8 mouse cellular contexts compared by ENCODE assay signal in genomic region chr7:13288621-13289020, GRCm38 (mm10). TPM values are rescaled to one million over a fixed set of nuclear protein-coding genes. Genes with fewer than 3 reads are reported as not detected.
DNase-seq lines count a peak whose midpoint lies in the region; ATAC-seq and TF ChIP-seq lines count a peak whose summit lies in the region.
"Had no signal": no experiment of that assay in that cellular context is flagged by ENCODE, and none has a peak within 500 bp of the region (broad histone marks: within the 10 kb centered on the region; RNA-seq: fewer than 3 reads in every experiment).

No protein-coding gene starts in this region.

- in situ Hi-C loops in Patski (cut with MboI; ENCODE audit: low pct_unique_long_range_greater_than_20kb) = loop anchor here (5.0 to 10.0 kb wide), 2 partner anchors 224 to 1026 kb away; no protein-coding TSS in a partner anchor

- TF ChIP-seq POLR2A in lung, adult 2 months (IDR thresholded peaks at IDR 0.05; ENCODE audit: borderline replicate concordance, extremely low read depth, low read depth, low read length) = no peak

- no peaks in the 10 kb centered on the region for H3K9me3 ChIP-seq in forebrain, embryonic 16.5 days (ENCODE audit: control insufficient read depth, low read length)
- H3K9me3 ChIP-seq in liver, embryonic 16.5 days (replicated peaks; ENCODE audit: control insufficient read depth, low read length) = no peaks in the 10 kb centered on the region
- H3K9me3 ChIP-seq in stomach, embryonic 14.5 days (ENCODE audit: control insufficient read depth, low read depth, low read length) = no peaks in the 10 kb centered on the region
- H3K9me3 ChIP-seq: megakaryocyte, embryonic 14.5 days had no signal

- no peaks in the 10 kb centered on the region for H3K4me1 ChIP-seq in lung, adult 2 months (ENCODE audit: control insufficient read depth, insufficient read depth, low read length)
- H3K4me1 ChIP-seq in forebrain, embryonic 16.5 days (replicated peaks; ENCODE audit: control insufficient read depth, insufficient read depth, low read length) = no peaks in the 10 kb centered on the region
- no peaks in the 10 kb centered on the region; the same call in 1 of the 2 replicates for H3K4me1 ChIP-seq in liver, embryonic 16.5 days (ENCODE audit: control insufficient read depth, low read depth, low read length)
- H3K4me1 ChIP-seq in stomach, embryonic 14.5 days (ENCODE audit: control insufficient read depth, insufficient read depth, low read length) = no peaks in the 10 kb centered on the region

- peak; percentile 60 for ATAC-seq in Patski
- ATAC-seq in forebrain, embryonic 16.5 days = peak; percentile 77
- ATAC-seq in liver, embryonic 16.5 days (ENCODE audit: low read depth) = peak; percentile 49; the same call in 1 of the 2 replicates
- ATAC-seq in stomach, embryonic 14.5 days (ENCODE audit: insufficient number of reproducible peaks, insufficient read depth, low FRiP score, low read depth) = 0 out of 2 replicates have a peak, but pooled peaks have one; percentile 42

- no peak overlapping the region for H3K9ac ChIP-seq in forebrain, embryonic 16.5 days (replicated peaks; ENCODE audit: low read depth, low read length)
- H3K9ac ChIP-seq in liver, embryonic 16.5 days (ENCODE audit: low read depth, low read length) = no peak overlapping the region
- H3K9ac ChIP-seq in stomach, embryonic 14.5 days (replicated peaks; ENCODE audit: low read depth, low read length) = no peak overlapping the region

- TF ChIP-seq CTCF in lung, adult 2 months (IDR thresholded peaks at IDR 0.05; ENCODE audit: insufficient read depth, low read length) = 0 out of 2 replicates have a peak, but pooled peaks have one; percentile 4
- TF ChIP-seq CTCF in Patski (IDR thresholded peaks at IDR 0.05) = peak; percentile 79

- no peak overlapping the region for H3K4me2 ChIP-seq in forebrain, embryonic 16.5 days (ENCODE audit: low read length)
- H3K4me2 ChIP-seq in liver, embryonic 16.5 days (ENCODE audit: low read depth, low read length) = no peak overlapping the region
- no peak overlapping the region for H3K4me2 ChIP-seq in stomach, embryonic 14.5 days (replicated peaks; ENCODE audit: low read depth, low read length)

- no peak for DNase-seq in lung, adult 2 months
- DNase-seq in lung, adult 18-20 months = no peak
- DNase-seq in Patski (ENCODE audit: low read depth, low spot score) = no peak
- DNase-seq in urinary bladder, adult 2 months (ENCODE audit: low spot score) = no peak

- H3K36me3 ChIP-seq in forebrain, embryonic 16.5 days (ENCODE audit: control insufficient read depth, insufficient read depth) = peaks cover 11% of the 10 kb centered on the region
- H3K36me3 ChIP-seq in liver, embryonic 16.5 days (ENCODE audit: control insufficient read depth, insufficient read depth) = peaks cover 87% of the 10 kb centered on the region
- peaks cover 53% of the 10 kb centered on the region for H3K36me3 ChIP-seq in stomach, embryonic 14.5 days (ENCODE audit: control insufficient read depth, insufficient read depth, low read length)

- no peak overlapping the region for H3K27ac ChIP-seq in forebrain, embryonic 16.5 days (ENCODE audit: low read length)
- H3K27ac ChIP-seq in liver, embryonic 16.5 days (ENCODE audit: low read length) = no peak overlapping the region
- no peak overlapping the region for H3K27ac ChIP-seq in stomach, embryonic 14.5 days (ENCODE audit: low read length)

- H3K27me3 ChIP-seq in Patski = no peaks in the 10 kb centered on the region
- no peaks in the 10 kb centered on the region for H3K27me3 ChIP-seq in forebrain, embryonic 16.5 days (replicated peaks; ENCODE audit: control insufficient read depth, insufficient read depth, low read length)
- no peaks in the 10 kb centered on the region for H3K27me3 ChIP-seq in liver, embryonic 16.5 days (ENCODE audit: control insufficient read depth, insufficient read depth, low read depth, low read length)
- no peaks in the 10 kb centered on the region for H3K27me3 ChIP-seq in stomach, embryonic 14.5 days (ENCODE audit: control insufficient read depth, insufficient read depth, low read length)
- H3K27me3 ChIP-seq: megakaryocyte, embryonic 14.5 days had no signal

- no peak overlapping the region for H3K4me3 ChIP-seq in lung, adult 2 months (replicated peaks; ENCODE audit: extremely low read depth, low read depth, low read length)
- H3K4me3 ChIP-seq in forebrain, embryonic 16.5 days (replicated peaks; ENCODE audit: low read length) = no peak overlapping the region
- H3K4me3 ChIP-seq in liver, embryonic 16.5 days (ENCODE audit: low read depth, low read length) = no peak overlapping the region
- no peak overlapping the region for H3K4me3 ChIP-seq in stomach, embryonic 14.5 days (ENCODE audit: low read depth, low read length)
- H3K4me3 ChIP-seq: megakaryocyte, embryonic 14.5 days had no signal

- POLR2A ChIA-PET in Patski (lab: Charles Lee) = no interaction called here

- CTCF ChIA-PET in Patski (lab: Charles Lee) = interaction anchor here (0.6 to 3.5 kb wide), 7 partner anchors 8 to 223 kb away, joined by 3 to 32 read pairs (median 7); partner anchors contain the start of gene Lig1

- WGBS in lung, adult 2 months = 44% methylated on average over 5 of the region's 5 CpGs
- 49% methylated on average over 5 of the region's 5 CpGs for WGBS in forebrain, embryonic 16.5 days
- 60% methylated on average over 5 of the region's 5 CpGs for WGBS in liver, embryonic 16.5 days (ENCODE audit: insufficient replicate concordance)
- 49% methylated on average over 5 of the region's 5 CpGs for WGBS in stomach, embryonic 14.5 days

RNA-seq across cellular contexts. Expression of gene Zswim9, which starts 10.1 kb away (rescaled TPM):
- polyA plus RNA-seq in lung, adult 2 months (2012; rRNA removed) = 5.3 and 6.0 TPM in 2 replicates
- 12.0 TPM for polyA plus RNA-seq in Patski (2021)
- 13.9 and 18.6 TPM in 2 replicates for polyA plus RNA-seq in forebrain, embryonic 16.5 days (2015; fragmentation: Nextera tagmentation; extraction: Ambion mirVana)
- polyA plus RNA-seq in liver, embryonic 16.5 days (2015; fragmentation: Nextera tagmentation; extraction: Ambion mirVana) = 2.2 and 3.3 TPM in 2 replicates
- polyA plus RNA-seq in stomach, embryonic 14.5 days (2014; fragmentation: Nextera tagmentation; extraction: Ambion mirVana) = 5.7 and 11.6 TPM in 2 replicates
- 4.2 and 7.9 TPM in 2 replicates for polyA plus RNA-seq in urinary bladder, adult 2 months (2012; rRNA removed)

RNA-seq across cellular contexts. Expression of gene Lig1, which starts 11.5 kb away (rescaled TPM):
- 4.4 and 4.7 TPM in 2 replicates for polyA plus RNA-seq in lung, adult 2 months (2012; rRNA removed)
- 33.2 TPM for polyA plus RNA-seq in Patski (2021)
- 41.7 and 42.9 TPM in 2 replicates for polyA plus RNA-seq in forebrain, embryonic 16.5 days (2015; fragmentation: Nextera tagmentation; extraction: Ambion mirVana)
- 80.3 and 87.9 TPM in 2 replicates for polyA plus RNA-seq in liver, embryonic 16.5 days (2015; fragmentation: Nextera tagmentation; extraction: Ambion mirVana)
- 117 and 124 TPM in 2 replicates for polyA plus RNA-seq in stomach, embryonic 14.5 days (2014; fragmentation: Nextera tagmentation; extraction: Ambion mirVana)
- polyA plus RNA-seq in urinary bladder, adult 2 months (2012; rRNA removed) = 9.1 and 10.2 TPM in 2 replicates

RNA-seq across cellular contexts. Expression of gene Pla2g4c, which starts 35.8 kb away (rescaled TPM):
- polyA plus RNA-seq in lung, adult 2 months (2012; rRNA removed) = 0.05 and 0.12 TPM in 2 replicates
- 0.40 TPM for polyA plus RNA-seq in Patski (2021)
- 0.51 and 0.80 TPM in 2 replicates for polyA plus RNA-seq in forebrain, embryonic 16.5 days (2015; fragmentation: Nextera tagmentation; extraction: Ambion mirVana)
- polyA plus RNA-seq in liver, embryonic 16.5 days (2015; fragmentation: Nextera tagmentation; extraction: Ambion mirVana) = 2.1 and 2.5 TPM in 2 replicates
- polyA plus RNA-seq in stomach, embryonic 14.5 days (2014; fragmentation: Nextera tagmentation; extraction: Ambion mirVana) = 1.1 and 1.3 TPM in 2 replicates
- polyA plus RNA-seq in urinary bladder, adult 2 months (2012; rRNA removed) = 0.18 and 0.26 TPM in 2 replicates
